Mouse (Mus musculus) heart, postnatal 4 days (tissue): Measurements from ENCODE around the gene Ryk. TPM values are rescaled to one million over a fixed set of nuclear protein-coding genes. Genes with fewer than 3 reads are reported as not detected.
A peak's percentile ranks its signal among the peaks of the same experiment; 100 is the strongest.
"Not testable (repeated sequence)": the region's sequence is repeated elsewhere in the genome, so short reads cannot be mapped to it uniquely, and the experiment has no call there.

ENCODE experiments used
- DNase-seq: peaks from one replicate; pipeline ENCODE4 v3.0.0; 2021
- total RNA-seq, 2 experiments: library from RNA; stranded (reverse); gene quantifications; 2 replicates each; pipeline ENCODE4 v1.2.3; 2021

Gene Ryk
- total RNA-seq, 2 experiments from 2014 or later, result 55.2 to 57.8 TPM

DNA sequence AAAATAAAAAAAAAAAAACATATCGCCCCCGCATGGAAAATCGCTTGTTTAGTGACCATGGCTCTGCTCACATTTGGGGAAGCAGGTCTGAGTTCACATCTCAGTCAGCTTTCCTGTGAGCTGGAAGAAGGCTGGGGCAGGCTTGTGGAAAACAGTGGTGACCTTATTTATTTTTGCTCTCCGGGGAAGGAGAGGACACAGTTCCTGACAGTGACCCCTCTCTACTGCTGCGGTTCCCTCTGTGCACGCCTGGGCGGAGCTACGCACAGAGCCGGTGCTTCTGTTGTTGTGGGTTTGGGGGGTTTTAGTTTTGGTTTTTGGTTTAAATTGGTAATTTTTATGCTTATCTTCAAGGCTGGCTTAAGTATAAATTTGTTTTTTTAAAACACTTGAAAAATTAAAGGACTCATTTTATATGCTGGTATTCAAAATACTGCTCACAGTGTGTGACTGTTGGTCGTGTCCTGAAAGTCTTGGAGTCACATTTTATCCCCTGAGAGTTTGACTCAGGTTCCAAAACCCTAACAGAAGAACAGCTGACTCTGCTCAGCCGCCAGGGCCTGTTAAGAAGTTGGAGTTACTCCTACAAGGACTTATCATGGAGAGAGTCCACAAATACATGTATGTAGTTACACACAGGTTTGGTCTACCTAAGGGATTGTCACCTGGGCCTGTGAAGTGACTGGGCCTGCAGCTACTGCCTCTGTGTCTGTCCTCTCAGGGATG lies 73.0 kb downstream of the Ryk start:
- peak; percentile 36 for DNase-seq

DNA sequence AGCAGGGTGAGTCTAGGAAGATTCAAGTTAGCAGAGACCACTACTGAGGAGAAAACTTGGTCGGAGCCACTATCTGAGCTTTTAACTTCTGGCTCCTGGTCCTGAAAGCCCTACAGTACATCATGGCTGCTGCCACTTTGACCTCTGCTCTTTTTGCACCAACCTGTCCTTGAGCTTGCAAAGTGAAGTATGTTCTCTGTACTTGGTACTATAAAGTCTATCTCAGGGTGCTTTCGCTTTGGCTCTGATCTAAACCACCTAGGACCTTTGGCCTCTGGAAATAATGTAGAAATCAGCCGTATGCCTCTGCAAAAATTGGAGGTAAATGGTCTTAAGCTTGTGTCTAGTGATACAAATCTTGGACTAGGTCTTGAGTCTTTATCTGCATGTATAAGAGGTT lies 76.8 kb downstream of the Ryk start:
- DNase-seq, result no peak

DNA sequence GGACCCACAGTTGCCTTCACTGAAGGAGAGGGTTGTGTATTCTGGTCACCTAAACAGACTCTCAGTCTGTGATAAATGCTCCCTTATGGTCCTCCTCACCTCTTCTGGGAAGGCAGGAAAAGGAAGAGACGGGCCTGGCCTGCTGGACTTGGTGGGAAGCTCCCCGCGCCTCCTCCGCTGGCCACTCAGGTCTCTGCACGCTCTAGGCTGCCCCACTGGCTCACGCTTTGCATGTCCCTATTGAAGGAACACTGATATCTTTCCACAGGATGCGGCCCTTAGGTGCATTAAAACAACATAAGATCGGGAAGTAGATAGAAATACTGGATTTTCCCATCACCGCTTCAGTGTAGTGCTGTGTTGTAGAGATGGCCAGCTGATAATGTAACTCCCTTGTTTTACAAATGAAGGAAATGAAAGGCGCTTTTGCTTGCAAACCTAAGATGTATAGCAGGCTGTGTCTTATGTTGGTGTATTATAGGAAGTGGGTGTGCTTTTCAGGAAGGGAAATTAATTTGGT lies 77.9 kb downstream of the Ryk start:
- peak; percentile 24 for DNase-seq

DNA sequence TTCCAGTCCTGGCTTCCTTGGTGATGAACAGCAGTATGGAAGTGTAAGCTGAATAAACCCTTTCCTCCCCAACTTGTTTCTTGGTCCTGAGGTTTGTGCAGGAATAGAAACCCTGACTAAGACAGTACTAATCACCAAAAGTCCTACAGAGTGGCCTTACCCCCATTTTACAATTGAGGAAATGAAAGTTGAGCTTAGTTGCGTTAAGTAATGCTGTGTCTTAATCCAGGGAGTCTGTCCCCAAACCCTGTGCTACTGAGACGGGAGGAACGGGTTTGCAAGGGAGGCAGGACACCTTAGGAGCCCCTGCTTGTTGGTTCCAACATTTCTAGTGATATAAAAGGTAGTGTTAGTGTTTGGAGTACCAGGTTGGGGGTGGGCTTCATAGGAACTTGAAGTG lies 78.9 kb downstream of the Ryk start:
- not testable (repeated sequence) for DNase-seq

DNA sequence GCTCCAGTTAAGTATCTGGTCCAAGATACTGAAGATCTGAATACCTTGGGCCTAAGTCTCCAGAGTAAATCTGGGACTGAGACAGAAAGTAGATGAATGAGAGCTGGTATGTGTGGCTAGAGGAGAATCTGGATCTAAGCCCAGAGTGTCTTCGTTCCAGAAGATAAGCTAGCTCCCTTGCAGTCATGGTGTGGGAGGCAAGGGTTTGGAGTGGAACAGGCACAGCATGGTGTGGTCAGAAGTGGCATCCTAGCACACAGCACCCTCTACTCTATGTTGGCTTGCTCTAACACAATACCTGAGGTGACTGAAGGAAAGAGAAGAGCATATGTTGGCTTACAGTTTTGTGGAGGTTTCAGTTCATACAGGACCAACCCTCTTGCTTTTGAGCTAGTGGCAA lies 79.9 kb downstream of the Ryk start:
- DNase-seq, result peak; percentile 46

DNA sequence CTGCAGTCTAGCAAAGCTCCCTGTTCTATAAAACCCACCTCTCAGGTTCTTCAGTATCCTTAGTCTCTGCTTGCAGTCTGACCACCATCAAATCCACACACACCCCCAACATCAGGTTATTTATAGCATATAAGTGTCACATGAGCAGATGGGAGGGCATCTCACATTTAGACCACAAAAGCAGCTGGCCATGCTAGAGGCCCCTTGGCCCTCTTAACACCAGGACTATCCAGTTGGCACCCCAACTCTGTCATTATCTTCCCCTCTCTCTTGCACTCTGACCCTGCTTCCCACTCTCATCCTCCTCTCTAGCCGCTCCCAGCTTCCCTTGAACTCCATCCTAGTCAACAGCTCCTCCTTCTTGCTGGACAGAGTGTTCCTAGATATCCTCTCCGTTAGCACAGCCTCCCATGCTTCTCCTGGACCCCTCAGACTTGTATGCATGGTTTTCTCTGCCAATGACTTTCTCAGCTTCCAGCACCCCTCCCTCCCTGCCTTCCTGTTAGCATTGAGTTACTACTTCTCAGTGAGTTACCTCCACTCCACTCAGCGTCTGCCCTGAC lies 80.7 kb downstream of the Ryk start:
- peak; percentile 9 for DNase-seq

DNA sequence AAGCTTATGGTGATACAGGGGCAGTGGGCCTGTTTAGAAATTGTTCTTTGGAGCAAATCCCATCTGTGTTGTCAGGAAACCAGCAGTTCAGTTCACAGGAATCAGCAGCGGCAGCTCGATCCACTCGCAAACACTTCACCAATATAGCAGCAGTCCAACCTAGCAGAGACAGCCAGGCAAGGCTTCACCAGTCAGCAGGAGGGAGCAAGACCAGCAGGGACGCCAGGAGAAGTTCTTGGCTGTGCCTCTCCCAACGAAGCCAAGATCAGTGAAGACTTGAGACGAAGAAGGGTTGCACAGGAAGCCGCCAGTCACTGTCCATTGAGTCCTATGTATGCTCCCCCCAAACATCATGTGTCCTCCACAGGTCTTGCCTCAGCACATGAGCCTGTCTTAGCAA lies 81.4 kb downstream of the Ryk start:
- peak; percentile 10 for DNase-seq

DNA sequence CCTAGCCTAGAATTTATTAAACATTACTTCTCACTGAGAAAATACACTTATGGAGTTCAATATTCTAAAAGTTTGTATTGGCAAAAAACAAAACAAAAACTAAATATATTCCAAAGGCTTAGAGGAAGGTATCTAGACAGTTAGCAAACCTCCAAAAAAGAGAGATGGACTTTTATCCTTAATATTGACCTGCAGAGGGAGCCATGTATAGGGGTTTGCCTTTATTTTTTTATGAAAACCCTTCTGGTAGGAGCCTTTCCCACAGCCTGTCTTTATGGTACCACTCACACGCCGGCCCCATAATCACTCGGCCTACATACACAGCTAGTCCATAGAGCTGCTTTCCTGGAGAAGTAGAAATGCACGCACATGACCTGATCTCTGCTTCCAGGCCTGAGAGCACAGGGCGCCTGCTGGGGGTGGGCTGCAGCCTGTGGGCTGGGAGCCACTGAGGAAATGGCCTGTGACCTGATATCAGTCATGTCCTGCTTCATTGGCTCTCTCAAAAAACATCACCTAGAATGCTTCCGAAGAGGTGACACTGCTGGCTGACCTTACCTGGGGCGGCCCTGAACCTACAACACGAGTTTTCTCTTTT lies 82.9 kb downstream of the Ryk start:
- DNase-seq, result no peak

DNA sequence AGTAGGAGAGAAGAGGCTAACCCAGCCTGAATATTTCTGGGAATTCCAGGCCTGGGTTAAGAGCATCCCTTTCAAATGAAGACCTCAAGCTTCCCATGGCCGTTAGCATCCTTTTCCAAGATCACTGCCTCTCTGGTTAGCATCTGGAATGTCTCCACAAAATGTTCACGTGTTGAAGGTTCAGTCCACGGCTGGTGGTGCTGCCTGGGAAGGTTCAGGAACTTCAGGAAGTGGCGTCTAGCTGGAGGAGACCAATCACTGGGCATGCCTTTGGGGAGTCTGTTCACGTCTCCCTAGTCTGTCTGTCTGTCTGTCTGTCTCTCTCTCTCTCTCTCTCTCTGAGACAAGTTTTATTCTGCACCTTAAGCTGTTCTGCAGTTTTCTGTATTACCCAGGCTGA lies 84.8 kb downstream of the Ryk start:
- no peak for DNase-seq

DNA sequence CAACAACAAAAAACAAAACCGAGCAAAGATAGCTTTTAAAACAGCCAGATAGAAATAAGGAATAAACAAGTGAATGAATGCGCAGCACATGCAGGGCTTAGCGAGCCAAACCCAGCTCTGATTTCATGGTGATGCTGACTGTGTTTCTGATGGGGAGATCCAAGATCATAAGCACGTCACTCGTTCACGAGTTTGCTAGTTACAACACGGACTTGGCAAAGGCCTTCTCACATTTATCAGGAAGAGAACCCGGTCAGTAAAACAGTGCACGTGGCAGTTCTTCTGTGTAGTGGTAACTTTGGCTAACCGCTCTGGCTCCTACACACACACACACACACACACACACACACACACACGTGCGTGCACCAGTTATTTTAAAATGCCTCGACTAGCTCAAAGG lies 87.1 kb downstream of the Ryk start:
- no peak for DNase-seq

DNA sequence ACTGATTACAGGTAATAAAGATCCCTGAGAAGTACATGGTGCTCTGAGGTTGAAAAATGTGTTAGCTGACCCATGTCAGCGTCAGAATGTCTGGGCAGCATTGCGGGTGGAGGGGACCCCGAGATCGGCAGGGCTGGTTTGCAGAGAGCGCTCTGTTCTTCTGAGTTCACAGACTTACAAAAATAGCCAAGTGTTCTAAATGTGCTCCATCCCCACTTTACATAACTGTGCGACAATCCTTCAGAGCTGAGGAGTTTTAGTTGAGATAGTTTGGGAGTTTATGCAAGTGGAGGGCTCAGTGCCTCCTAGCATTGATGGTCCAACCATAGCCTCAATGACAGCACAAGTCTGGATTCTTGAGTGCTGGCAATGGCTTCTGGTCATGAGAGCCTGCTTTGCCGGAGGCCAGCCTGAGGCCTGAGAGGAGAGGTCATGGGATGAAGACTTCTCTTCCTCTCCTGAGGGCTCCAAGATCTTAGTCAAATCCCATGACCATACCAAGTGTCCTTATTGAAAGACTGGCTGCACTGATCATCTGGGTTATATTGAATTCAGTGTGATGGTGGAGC lies 88.2 kb downstream of the Ryk start:
- DNase-seq, result no peak

DNA sequence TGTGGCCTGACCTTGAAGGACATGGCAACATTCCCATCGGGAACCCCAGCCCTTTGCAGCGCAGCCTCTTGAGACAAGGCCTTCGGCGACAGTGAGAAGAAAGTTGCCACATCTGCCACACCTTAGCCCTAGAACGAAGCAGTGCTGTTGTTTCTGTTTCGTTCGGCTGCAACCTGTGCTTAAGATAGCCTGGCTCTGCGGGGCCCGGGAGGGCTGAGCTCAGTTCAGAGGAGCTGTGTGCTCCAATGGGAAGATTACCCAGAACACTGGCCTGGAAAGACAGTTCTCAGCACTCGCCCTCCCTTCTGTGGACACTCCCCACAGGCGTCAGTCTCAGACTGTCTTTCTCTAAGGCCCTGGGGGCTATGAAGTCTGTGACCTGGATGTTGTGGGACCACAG lies 89.1 kb downstream of the Ryk start:
- DNase-seq, result no peak

DNA sequence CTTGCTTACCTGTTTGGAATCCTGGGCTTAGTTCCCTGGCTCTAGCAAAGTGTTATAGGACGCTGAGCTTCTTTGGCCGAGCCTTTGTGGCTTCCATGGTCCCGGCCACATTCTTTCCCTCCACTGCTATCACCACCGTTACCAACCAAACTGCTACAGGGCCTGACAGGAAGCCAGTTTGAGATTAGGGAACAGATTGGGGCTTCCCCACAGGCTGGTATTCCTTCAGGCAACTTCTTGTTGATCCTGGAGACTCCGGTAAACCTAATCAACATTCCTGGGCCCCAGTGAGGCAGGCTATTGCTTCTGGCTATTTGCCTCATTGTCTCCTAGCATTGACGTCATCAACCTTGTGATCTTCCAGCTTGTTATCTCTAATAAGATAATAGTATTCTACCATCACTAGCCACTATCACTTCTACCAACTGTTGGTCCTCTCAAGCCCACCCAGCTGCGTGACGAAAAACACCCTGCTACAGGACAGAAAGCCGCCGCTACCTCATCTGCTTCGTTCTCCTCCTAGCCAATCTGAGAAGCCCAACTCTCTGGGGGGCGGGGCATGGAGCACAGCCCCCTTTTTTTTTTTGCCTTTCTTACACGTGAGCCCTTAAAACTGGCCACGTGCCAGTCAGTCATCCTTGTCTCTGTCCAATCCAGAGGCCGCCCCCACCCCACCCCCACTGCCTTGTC lies 90.1 kb downstream of the Ryk start:
- peak; percentile 34 for DNase-seq

DNA sequence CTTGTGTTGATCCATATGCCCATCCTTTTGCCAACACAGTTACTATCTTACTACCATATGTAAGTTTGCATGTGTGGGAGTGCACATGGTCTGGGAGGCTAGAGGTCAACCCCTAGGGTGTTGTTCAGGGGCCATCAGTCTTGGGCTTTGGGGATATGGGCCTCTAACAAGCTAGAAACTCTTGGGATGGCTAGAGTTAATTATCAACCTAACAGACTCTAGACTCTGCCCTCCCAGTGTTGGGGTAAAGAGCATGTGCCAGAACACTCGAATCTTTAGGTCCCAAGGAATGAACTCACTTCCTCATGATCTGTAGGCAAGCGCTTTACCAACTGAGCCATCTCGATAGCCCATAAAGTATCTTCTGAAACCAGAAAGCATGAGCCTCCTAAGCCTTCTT lies 91.4 kb downstream of the Ryk start:
- DNase-seq, result no peak

DNA sequence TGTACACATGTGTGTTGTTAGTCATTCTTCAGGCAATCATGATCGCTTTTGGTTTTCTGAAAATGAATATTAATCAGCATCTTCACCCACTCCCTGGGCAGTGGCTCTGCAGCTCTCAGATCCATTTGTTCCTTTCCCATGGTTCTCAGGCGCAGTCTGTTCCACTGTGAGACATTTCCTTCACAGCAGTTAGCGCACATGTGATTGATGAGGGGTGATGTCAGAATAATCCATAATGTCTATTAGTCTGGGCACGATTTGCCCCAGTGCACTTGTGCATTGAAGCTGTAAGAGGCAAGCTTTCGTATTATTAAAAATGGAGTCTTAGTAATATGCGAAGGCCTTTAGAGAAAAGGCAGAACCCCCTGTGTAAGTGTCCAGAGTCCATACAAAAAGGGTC lies 95.1 kb downstream of the Ryk start:
- DNase-seq, result no peak

DNA sequence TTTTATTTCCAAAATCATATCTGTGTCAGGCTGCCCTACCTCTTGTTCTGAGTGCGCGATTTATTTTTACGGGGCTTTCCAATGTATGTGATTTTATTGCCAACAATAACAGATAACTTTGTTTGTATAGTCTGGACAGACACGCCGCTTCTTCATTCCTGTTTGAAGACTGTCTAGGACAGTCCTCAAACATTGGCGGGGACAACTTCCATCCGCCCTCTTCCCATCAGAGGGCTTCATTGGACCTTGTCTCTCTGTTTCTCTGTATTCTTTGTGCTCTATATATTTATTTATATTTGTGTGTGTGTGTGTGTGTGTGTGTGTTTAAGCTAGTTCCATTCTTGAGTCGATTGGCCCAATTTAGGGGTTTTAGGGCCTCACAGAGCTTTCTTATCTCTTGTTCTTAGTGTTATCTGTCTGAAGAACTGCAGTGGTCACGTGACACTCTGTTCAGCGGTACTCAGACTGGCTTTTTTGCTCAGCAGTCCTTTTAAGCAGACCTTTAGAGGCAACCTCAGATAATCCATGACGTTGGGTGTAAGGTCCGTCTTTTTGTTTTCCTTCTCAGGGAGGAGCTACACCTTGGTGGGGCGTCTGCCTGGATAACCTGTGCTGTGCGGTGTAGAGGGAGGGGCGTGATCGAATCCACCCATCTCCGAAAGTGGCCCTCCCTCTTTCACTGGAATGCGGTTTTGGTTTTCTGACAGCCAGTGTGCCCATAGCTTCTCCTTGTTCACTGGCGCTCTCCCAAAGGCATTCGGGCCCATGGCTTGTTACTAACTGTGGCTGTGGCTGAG lies 99.4 kb downstream of the Ryk start:
- peak; percentile 29 for DNase-seq

DNA sequence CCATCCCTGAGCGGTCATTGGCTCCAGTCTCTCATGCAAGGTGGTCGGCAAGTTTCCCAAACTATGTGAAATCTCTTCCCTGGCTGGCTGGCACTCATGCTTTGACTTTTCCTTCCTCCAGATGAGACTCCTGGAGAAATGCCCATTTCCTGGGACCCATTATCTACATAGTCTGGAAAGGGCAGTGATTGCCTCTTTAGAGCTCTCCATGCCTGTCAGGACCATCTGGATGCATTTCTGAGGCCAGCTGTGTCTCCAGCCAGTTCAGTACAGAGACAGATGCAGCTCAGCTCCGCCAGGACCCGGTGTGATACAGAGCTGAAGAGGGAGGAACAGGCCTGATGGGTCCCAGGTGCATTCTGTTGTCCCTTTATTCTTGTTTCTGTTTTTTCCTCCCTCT lies 107.5 kb downstream of the Ryk start:
- DNase-seq, result no peak

DNA sequence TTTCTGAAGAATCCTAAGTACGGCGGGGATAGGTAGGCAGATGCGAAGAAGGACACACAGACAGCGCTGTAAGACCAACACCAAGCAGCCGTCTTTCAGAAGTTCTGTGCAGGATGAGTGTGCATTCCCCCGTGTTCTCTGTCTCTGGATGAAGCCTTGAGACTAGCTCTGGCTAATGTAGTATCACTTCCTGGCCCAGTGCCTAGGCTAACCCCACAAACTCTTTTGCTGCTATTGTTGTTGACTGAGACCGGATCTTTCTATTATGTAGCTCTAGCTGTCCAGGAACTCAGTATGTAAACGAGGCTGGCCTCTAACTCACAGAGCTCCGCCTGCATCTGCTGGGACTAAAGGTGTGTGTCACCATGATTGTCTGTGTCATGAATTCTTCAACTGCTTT lies 110.2 kb downstream of the Ryk start:
- DNase-seq, result no peak

DNA sequence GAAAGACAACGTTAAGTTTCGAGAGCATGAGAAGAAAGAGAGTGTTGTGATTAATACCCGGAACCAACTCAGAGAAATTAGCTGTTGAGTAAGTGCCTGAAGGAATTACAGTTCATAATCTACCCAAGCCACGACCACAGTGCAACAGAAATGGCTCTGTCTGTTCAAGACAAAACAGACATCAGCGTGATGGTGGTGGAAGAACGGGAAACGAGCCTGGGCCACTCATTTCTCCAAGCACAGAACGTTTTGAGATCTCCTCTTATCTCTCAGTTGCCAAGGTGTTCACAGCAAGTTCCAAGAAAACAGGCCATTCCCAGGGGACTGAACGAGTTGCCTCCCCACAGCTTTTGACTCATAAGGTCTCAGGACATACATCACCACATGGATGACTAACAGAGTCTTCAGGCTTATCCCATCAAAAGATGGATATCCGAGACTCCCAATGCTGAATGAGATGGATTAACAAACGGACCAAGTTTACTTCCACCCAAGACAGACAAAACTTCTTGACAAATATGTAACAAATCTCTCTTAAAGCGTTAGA lies 111.8 kb downstream of the Ryk start:
- no peak for DNase-seq

DNA sequence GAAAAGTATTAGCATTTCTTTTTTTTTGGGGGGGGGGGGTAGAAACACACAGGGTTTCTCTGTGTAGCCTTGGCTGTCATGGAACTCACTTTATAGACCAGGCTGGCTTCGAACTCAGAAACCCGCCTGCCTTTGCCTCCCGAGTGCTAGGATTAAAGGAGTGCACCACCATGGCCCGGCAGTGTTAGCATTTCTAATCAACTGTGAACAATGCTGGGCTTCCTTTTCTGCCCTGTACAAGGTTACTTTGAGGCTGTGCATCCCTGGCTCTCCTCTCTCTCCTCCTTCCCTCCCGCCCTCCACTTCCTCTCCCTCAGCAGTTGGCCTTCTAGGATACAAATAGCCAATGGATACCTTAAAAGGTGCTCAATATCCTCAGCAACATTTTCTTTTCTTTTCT lies 114.0 kb downstream of the Ryk start:
- DNase-seq, result no peak

DNA sequence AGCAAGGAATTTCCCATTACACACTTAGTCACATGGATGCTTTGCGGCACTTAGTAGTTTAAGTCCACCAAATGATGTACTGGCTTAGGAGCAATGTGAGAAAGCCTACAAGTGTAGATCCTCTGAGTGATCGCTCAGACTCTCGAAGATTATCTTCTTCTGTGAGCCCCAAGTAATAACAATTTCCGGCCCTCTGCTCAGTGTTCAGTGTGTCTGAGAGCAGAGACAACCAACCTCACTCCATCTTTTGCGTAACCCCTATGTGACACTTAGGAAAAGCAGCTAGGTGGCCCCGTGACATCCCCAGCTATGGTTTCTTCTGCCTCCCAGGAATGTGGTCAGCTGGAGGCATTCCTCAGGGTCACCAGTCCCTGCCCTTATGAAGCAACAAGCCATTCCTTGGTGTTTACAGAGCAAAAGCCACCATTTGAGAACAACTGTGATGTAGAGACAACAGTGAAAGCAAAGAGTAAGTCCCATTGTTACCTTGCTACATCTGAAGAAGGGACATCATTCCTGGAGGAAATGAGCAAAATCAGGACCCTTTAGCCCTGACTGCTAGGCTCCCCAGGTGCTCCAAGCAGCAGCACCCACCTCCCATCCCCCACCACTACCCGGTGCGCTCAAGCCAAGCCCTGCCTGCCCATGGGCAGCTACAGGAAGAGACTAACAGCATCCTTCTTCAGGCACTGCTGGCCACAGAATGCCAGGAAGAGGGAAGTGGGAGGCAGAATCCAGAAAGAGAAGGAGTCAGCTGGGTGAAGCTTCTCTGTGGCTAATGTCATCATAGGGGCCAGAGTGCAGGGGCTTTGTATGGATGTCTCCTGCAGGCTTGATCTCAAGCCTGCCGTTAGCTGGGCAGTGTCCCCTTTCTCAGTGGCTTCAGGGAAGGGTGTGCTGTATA lies 116.6 kb downstream of the Ryk start:
- DNase-seq, result no peak
